Mouse (Mus musculus) A20 (cell line): ENCODE results near the gene Vps45.
"Not testable (repeated sequence)": the region's sequence is repeated elsewhere in the genome, so short reads cannot be mapped to it uniquely, and the experiment has no call there.

ENCODE experiments used
- DNase-seq: peaks from one replicate; pipeline ENCODE4 v3.0.0-alpha.2; 2011; ENCODE audit warnings: low read depth, low spot score

Vps45 gene

GRCm38 (mm10) chr3:96078711-96079110 lies 20.4 kb upstream of the Vps45 start:
- DNase-seq: no peak

GRCm38 (mm10) chr3:96078066-96078465 lies 19.8 kb upstream of the Vps45 start:
- DNase-seq: no peak

- DNase-seq: peak; percentile 43
Measured at GRCm38 (mm10) chr3:96072921-96073486, 14.7 kb upstream of the Vps45 start.

GRCm38 (mm10) chr3:96070241-96070640 lies 12.0 kb upstream of the Vps45 start:
- DNase-seq: no peak

- peak; percentile 34 for DNase-seq
Measured at GRCm38 (mm10) chr3:96069542-96069941, 11.3 kb upstream of the Vps45 start.

- DNase-seq: no peak
Measured at GRCm38 (mm10) chr3:96069046-96069445, 10.8 kb upstream of the Vps45 start.

GRCm38 (mm10) chr3:96066741-96067140 lies 8.5 kb upstream of the Vps45 start:
- no peak for DNase-seq

- peak; percentile 76 for DNase-seq
Measured at GRCm38 (mm10) chr3:96065754-96066375, 7.6 kb upstream of the Vps45 start.

GRCm38 (mm10) chr3:96065147-96065546 lies 6.9 kb upstream of the Vps45 start:
- no peak for DNase-seq

GRCm38 (mm10) chr3:96064217-96064616 lies 6.0 kb upstream of the Vps45 start:
- no peak for DNase-seq

GRCm38 (mm10) chr3:96063299-96063698 lies 5.0 kb upstream of the Vps45 start:
- DNase-seq: no peak

GRCm38 (mm10) chr3:96060146-96060545 lies 1.9 kb upstream of the Vps45 start:
- DNase-seq: no peak

- DNase-seq: peak; percentile 94
Measured at GRCm38 (mm10) chr3:96057747-96058204, 490 bp downstream of the Vps45 start.

- no peak for DNase-seq
Measured at GRCm38 (mm10) chr3:96056031-96056430, 2.2 kb downstream of the Vps45 start.

- no peak for DNase-seq
Measured at GRCm38 (mm10) chr3:96055294-96055693, 3.0 kb downstream of the Vps45 start.

GRCm38 (mm10) chr3:96051839-96052238 lies 6.4 kb downstream of the Vps45 start:
- DNase-seq: peak; percentile 65

- DNase-seq: no peak
Measured at GRCm38 (mm10) chr3:96051186-96051585, 7.1 kb downstream of the Vps45 start.

- no peak for DNase-seq
Measured at GRCm38 (mm10) chr3:96050779-96051178, 7.5 kb downstream of the Vps45 start.

GRCm38 (mm10) chr3:96044559-96044958 lies 13.7 kb downstream of the Vps45 start:
- not testable (repeated sequence) for DNase-seq

GRCm38 (mm10) chr3:96043104-96043503 lies 15.2 kb downstream of the Vps45 start:
- peak; percentile 66 for DNase-seq

GRCm38 (mm10) chr3:96041079-96041478 lies 17.2 kb downstream of the Vps45 start:
- DNase-seq: no peak

- no peak for DNase-seq
Measured at GRCm38 (mm10) chr3:96040663-96041006, 17.6 kb downstream of the Vps45 start.

GRCm38 (mm10) chr3:96039857-96040662 lies 18.2 kb downstream of the Vps45 start:
- DNase-seq: no peak
